ENCODE assay signal across 8 mouse cellular contexts in genomic region chr9:86879216-86880112, GRCm38 (mm10). TPM values are rescaled to one million over a fixed set of nuclear protein-coding genes. Genes with fewer than 3 reads are reported as not detected.
A peak's percentile ranks its signal among the peaks of the same experiment; 100 is the strongest.
DNase-seq lines count a peak whose midpoint lies in the region; ATAC-seq and TF ChIP-seq lines count a peak whose summit lies in the region.

No protein-coding gene starts in this region.

- ATAC-seq in forebrain, embryonic 16.5 days: peak; percentile 11
- ATAC-seq in limb, embryonic 14.5 days (ENCODE audit: low FRiP score, low read depth): peak; percentile 16; the same call in 1 of the 2 replicates

- peak overlapping the region; percentile 79 for H3K4me2 ChIP-seq in forebrain, embryonic 16.5 days (ENCODE audit: low read length)
- peak overlapping the region; percentile 97 for H3K4me2 ChIP-seq in limb, embryonic 14.5 days (replicated peaks; ENCODE audit: low read depth, low read length, severe bottlenecking)

- under 1% methylated on average over 75 of the region's 75 CpGs for WGBS in forebrain, embryonic 16.5 days
- WGBS in kidney, adult 2 months: 2% methylated on average over 75 of the region's 75 CpGs
- 1% methylated on average over 65 of the region's 75 CpGs for WGBS in limb, embryonic 14.5 days

- no peaks in the 10 kb centered on the region for H3K9me3 ChIP-seq in forebrain, embryonic 16.5 days (ENCODE audit: control insufficient read depth, low read length)
- no peaks in the 10 kb centered on the region for H3K9me3 ChIP-seq in limb, embryonic 14.5 days (ENCODE audit: control insufficient read depth, low read length)

- DNase-seq in ovary, postnatal 10 days (ENCODE audit: low spot score): peak; percentile 3
- no peak for DNase-seq in ovary, postnatal 14 days (ENCODE audit: low spot score)
- DNase-seq in cerebellum, adult 11-12 months: peak; percentile 76
- peak; percentile 8 for DNase-seq in kidney, adult 2 months
- no peak for DNase-seq in limb, embryonic 14.5 days (ENCODE audit: low spot score)
- DNase-seq in retina, postnatal 1 day: peak; percentile 64
- no peak for DNase-seq in T-cell, adult 2 months (ENCODE audit: low spot score)

- H3K9ac ChIP-seq in forebrain, embryonic 16.5 days (replicated peaks; ENCODE audit: low read depth, low read length): peak overlapping the region; percentile 91
- peak overlapping the region; percentile 56 for H3K9ac ChIP-seq in limb, embryonic 14.5 days (ENCODE audit: low read depth, low read length, severe bottlenecking)

- H3K36me3 ChIP-seq in forebrain, embryonic 16.5 days (ENCODE audit: control insufficient read depth, insufficient read depth): no peaks in the 10 kb centered on the region; the same call in 1 of the 2 replicates
- H3K36me3 ChIP-seq in kidney, adult 2 months (ENCODE audit: control insufficient read depth, insufficient read depth, low read length): no peaks in the 10 kb centered on the region
- no peaks in the 10 kb centered on the region for H3K36me3 ChIP-seq in limb, embryonic 14.5 days (ENCODE audit: control insufficient read depth, insufficient read depth, low read length)

- peak overlapping the region; percentile 93 for H3K27ac ChIP-seq in forebrain, embryonic 16.5 days (ENCODE audit: low read length)
- H3K27ac ChIP-seq in kidney, adult 2 months (ENCODE audit: insufficient read depth, low read depth, low read length): no peak overlapping the region
- H3K27ac ChIP-seq in limb, embryonic 14.5 days (replicated peaks; ENCODE audit: low read depth, low read length): no peak overlapping the region

- peaks cover 15% of the 10 kb centered on the region for H3K4me1 ChIP-seq in forebrain, embryonic 16.5 days (replicated peaks; ENCODE audit: control insufficient read depth, insufficient read depth, low read length)
- no peaks in the 10 kb centered on the region for H3K4me1 ChIP-seq in kidney, adult 2 months (ENCODE audit: control insufficient read depth, insufficient read depth, low read length)
- H3K4me1 ChIP-seq in limb, embryonic 14.5 days (ENCODE audit: control insufficient read depth, insufficient read depth, low read length): 0 out of 2 replicates have a peak, but pooled peaks cover 3% of the 10 kb centered on the region

- TF ChIP-seq POLR2A in kidney, adult 2 months (IDR thresholded peaks at IDR 0.05; ENCODE audit: low read depth, low read length): no peak
- TF ChIP-seq POLR2A in limb, embryonic 14.5 days (IDR thresholded peaks at IDR 0.05; ENCODE audit: borderline replicate concordance, extremely low read depth, insufficient read depth, insufficient read length): no peak

- no peak for TF ChIP-seq CTCF in kidney, adult 2 months (conservative IDR thresholded peaks at IDR 0.05; ENCODE audit: insufficient read depth, insufficient read length, low read depth, low read length)

- peak overlapping the region; percentile 79 for H3K4me3 ChIP-seq in forebrain, embryonic 16.5 days (replicated peaks; ENCODE audit: low read length)
- H3K4me3 ChIP-seq in kidney, adult 2 months (ENCODE audit: insufficient read depth, low read depth, low read length): peak overlapping the region; percentile 47
- H3K4me3 ChIP-seq in limb, embryonic 14.5 days (replicated peaks; ENCODE audit: low read length): peak overlapping the region; percentile 72

- no peaks in the 10 kb centered on the region; the same call in 1 of the 2 replicates for H3K27me3 ChIP-seq in forebrain, embryonic 16.5 days (replicated peaks; ENCODE audit: control insufficient read depth, insufficient read depth, low read length)
- H3K27me3 ChIP-seq in kidney, adult 2 months (replicated peaks; ENCODE audit: control insufficient read depth, insufficient read depth, low read length): peaks cover 4% of the 10 kb centered on the region; the same call in 1 of the 2 replicates
- peaks cover 47% of the 10 kb centered on the region for H3K27me3 ChIP-seq in limb, embryonic 14.5 days (ENCODE audit: control insufficient read depth, insufficient read depth, low read length)

RNA-seq across cellular contexts. Expression of gene Snap91, which starts 1.0 kb away (rescaled TPM):
- 115 and 119 TPM in 2 replicates for polyA plus RNA-seq in forebrain, embryonic 16.5 days (2015; fragmentation: Nextera tagmentation; extraction: Ambion mirVana)
- 3.4 and 4.1 TPM in 2 replicates for polyA plus RNA-seq in kidney, adult 2 months (2012; rRNA removed)
- 9.3 and 10.2 TPM in 2 replicates for polyA plus RNA-seq in limb, embryonic 14.5 days (2012; rRNA removed)
- polyA plus RNA-seq in limb, embryonic 14.5 days (2014; fragmentation: Nextera tagmentation; extraction: Ambion mirVana): 5.2 and 5.5 TPM in 2 replicates

Comparison
In these comparisons a context has a peak if more than half of its experiments do, and no peak if none do; other contexts are left out.
1. DNase-seq: peak in ovary, postnatal 10 days (single experiment), cerebellum, adult 11-12 months (single experiment), kidney, adult 2 months (single experiment) and retina, postnatal 1 day (single experiment); none in ovary, postnatal 14 days (single experiment), limb, embryonic 14.5 days (single experiment) and T-cell, adult 2 months (single experiment).
2. RNA of gene Snap91, which starts 1.0 kb away (polyA plus RNA-seq): 115 to 119 TPM in forebrain, embryonic 16.5 days; 5.2 to 10.2 TPM in limb, embryonic 14.5 days and 3.4 to 4.1 TPM in kidney, adult 2 months; every median in the first group is over 10 times any median in the second.
3. Peak in every context shown above with its lines, with median percentiles within 50 percentile points of each other: H3K4me3 ChIP-seq.